Mouse (Mus musculus) midbrain, embryonic 11.5 days (tissue): ENCODE results near the gene Kif26b. TPM values are rescaled to one million over a fixed set of nuclear protein-coding genes. Genes with fewer than 3 reads are reported as not detected.

Experiments used
- ATAC-seq: fragments of 200-750 bp; cut with Nextera tagmentation; 2 replicates; pipeline ENCODE4 v1.8.0; 2017; ENCODE audit warnings: moderate TSS enrichment, moderate library complexity; ENCODE audit not compliant: low FRiP score
- DNase-seq: peaks from one replicate; pipeline ENCODE4 v3.0.0; 2015; ENCODE audit warnings: low spot score; ENCODE audit errors: missing footprints
- H3K27ac ChIP-seq: fragments of 300-500 bp; sonication (generic); 2 replicates; pipeline ENCODE4 v1.5.1; 2014; ENCODE audit warnings: low read depth, low read length
- H3K27me3 ChIP-seq: fragments of 300-500 bp; sonication (generic); 2 replicates; pipeline ENCODE4 v1.6.1; 2014; ENCODE audit warnings: mild to moderate bottlenecking, low read length, moderate library complexity, mixed read lengths; ENCODE audit not compliant: control insufficient read depth, insufficient read depth
- H3K36me3 ChIP-seq: fragments of 300-500 bp; sonication (generic); 2 replicates; pipeline ENCODE4 v1.6.1; 2014; ENCODE audit warnings: mild to moderate bottlenecking, low read length, moderate library complexity, mixed read lengths; ENCODE audit not compliant: control insufficient read depth, insufficient read depth
- H3K4me1 ChIP-seq: fragments of 300-500 bp; sonication (generic); 2 replicates; pipeline ENCODE4 v1.6.1; 2014; ENCODE audit warnings: low read length; ENCODE audit not compliant: control insufficient read depth, insufficient read depth
- H3K4me2 ChIP-seq: fragments of 300-500 bp; sonication (generic); 2 replicates; pipeline ENCODE4 v1.6.1; 2014; ENCODE audit warnings: mild to moderate bottlenecking, moderate library complexity
- H3K4me3 ChIP-seq: fragments of 300-500 bp; sonication (generic); 2 replicates; pipeline ENCODE4 v1.5.1; 2014; ENCODE audit warnings: low read depth, low read length
- H3K9ac ChIP-seq: fragments of 300-500 bp; sonication (generic); 2 replicates; pipeline ENCODE4 v1.6.1; 2014; ENCODE audit warnings: low read length
- H3K9me3 ChIP-seq: fragments of 300-500 bp; sonication (generic); 2 replicates; pipeline ENCODE4 v1.6.1; 2016; ENCODE audit warnings: low read length; ENCODE audit not compliant: control insufficient read depth
- WGBS: fragments of 180-500 bp; shearing (Covaris S2); extraction: QIAGEN DNeasy Blood & Tissue Kit; methylation state at CpG from one replicate; pipeline ENCODE4 v1.1.7; 2014; 5-methylcytosine and 5-hydroxymethylcytosine counted together
- polyA plus RNA-seq: library from polyadenylated mRNA; unstranded; fragments of >200 nt; fragmentation: Nextera tagmentation; extraction: Ambion mirVana; gene quantifications from 2 replicates; pipeline ENCODE4 v1.2.1, GENCODE M21; 2014

Gene Kif26b
- polyA plus RNA-seq, 1 experiment from 2014 or later, result 3.3 TPM

DNA sequence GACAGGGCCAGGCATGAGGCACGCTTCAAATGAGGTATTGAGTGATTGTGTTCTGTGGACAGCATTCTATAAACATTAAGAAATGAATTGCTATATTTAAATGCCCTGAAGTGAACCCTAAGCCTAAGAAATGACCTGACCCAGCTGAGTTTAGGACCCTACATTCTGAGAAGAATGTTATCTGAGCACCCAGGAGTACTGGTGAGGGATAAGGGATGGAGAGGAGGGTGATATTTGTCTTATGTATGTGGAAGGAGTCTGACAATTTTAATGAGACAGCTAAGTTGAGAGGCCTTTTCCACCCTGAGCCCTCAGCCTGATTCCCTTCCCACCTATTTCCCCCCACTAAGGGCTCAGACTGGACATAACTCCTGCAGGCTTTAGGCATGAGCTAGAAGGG, 179.4 kb downstream of the Kif26b start:
- H3K9me3 ChIP-seq, result no peaks in the 10 kb centered on the region
- no peak overlapping the region for H3K4me2 ChIP-seq
- peaks cover 2% of the 10 kb centered on the region; the same call in 1 of the 2 replicates for H3K4me1 ChIP-seq
- no peak overlapping the region for H3K27ac ChIP-seq
- WGBS, result 93% methylated on average over 1 of the region's 1 CpGs
- H3K36me3 ChIP-seq, result no peaks in the 10 kb centered on the region
- DNase-seq (no peak), ATAC-seq (no peak)
- no peak overlapping the region for H3K4me3 ChIP-seq
- no peak overlapping the region for H3K9ac ChIP-seq
- H3K27me3 ChIP-seq, result no peaks in the 10 kb centered on the region

DNA sequence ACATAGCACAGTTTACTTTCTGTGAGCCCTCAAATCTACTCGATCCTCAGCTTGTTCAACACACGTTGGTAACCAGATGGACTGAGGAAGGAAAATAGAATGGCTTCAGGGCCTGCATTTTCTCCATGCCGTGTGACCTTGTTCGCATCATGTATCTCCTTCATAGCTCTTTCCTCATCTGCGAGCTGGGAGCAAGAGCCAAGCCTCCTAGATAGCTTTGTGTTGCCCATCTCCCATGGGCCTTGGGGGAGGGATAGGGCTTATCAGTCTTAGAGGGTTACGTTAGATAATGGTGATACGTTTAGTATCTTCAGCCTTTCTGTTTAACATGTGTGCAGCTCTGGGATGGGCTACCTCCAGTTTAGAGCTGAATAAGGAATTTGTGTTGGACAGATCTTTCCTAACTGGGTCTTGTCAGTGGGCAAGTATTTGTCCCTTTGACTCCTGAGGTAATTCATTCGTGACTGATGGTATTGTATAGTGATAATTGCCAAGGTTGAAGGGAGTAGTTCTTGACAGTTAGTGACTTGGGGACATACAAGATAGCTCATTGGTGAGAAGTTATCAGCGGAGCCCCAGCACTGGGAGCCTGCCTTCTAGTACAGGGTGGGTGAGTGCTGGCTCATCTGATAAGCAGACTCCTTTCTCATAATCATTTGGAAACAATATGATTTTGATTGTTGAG, 183.4 kb downstream of the Kif26b start:
- Histone ChIP-seq H3K36me3 (no peaks in the 10 kb centered on the region), H3K4me3 (no peak overlapping the region), H3K9me3 (no peaks in the 10 kb centered on the region), H3K4me1 (no peaks in the 10 kb centered on the region), H3K27ac (no peak overlapping the region), H3K4me2 (no peak overlapping the region), H3K27me3 (no peaks in the 10 kb centered on the region), H3K9ac (no peak overlapping the region)
- ATAC-seq, result no peak
- 82% methylated on average over 9 of the region's 9 CpGs for WGBS
- DNase-seq, result no peak

DNA sequence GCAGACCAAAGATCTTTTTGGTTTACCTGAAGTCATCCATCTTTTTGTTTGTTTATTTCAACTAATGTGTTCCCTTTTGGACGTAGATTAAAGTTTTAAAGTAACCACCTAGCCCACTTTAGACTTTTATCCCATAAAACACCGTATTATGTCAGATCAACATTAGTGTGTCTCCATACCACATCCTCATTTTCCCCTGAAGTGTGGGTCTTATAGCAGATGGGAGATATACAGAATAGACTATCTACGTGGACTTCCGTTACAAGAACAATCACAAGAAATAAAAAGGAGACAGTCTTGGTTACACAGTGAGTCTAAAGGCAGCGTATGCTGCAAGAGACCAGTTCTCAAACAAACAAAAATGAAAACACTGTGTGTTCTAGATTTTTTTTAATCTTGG, 185.3 kb downstream of the Kif26b start:
- H3K9ac ChIP-seq, result no peak overlapping the region
- WGBS, result 94% methylated on average over 5 of the region's 5 CpGs
- no peaks in the 10 kb centered on the region for H3K4me1 ChIP-seq
- DNase-seq (no peak), ATAC-seq (no peak)
- no peaks in the 10 kb centered on the region for H3K27me3 ChIP-seq
- no peak overlapping the region for H3K27ac ChIP-seq
- H3K36me3 ChIP-seq, result no peaks in the 10 kb centered on the region
- no peaks in the 10 kb centered on the region for H3K9me3 ChIP-seq
- H3K4me3 ChIP-seq, result no peak overlapping the region
- H3K4me2 ChIP-seq, result no peak overlapping the region

DNA sequence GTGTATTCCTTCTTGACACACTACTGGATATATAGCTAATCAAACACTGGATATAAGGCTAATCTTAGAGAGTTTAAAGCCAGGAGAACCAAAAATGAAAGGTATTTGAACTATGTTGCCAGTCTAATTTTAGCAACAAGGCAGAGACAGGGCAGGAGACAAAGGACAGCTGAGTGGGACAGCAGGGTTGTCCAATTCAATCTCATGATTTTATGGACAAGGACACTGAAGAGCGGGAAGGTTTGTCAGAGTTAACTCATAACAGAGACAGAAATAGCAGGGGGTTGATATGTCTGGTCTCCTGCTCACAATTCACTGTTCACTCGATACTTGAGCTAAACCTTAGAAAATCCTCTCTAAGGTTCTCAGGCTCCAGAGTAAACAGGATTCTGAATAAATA, 187.5 kb downstream of the Kif26b start:
- Histone ChIP-seq H3K36me3 (no peaks in the 10 kb centered on the region), H3K4me1 (no peaks in the 10 kb centered on the region), H3K4me2 (no peak overlapping the region), H3K27ac (no peak overlapping the region), H3K9ac (no peak overlapping the region), H3K4me3 (no peak overlapping the region), H3K9me3 (no peaks in the 10 kb centered on the region), H3K27me3 (no peaks in the 10 kb centered on the region)
- WGBS, result 66% methylated on average over 2 of the region's 2 CpGs
- DNase-seq, result no peak
- no peak for ATAC-seq

DNA sequence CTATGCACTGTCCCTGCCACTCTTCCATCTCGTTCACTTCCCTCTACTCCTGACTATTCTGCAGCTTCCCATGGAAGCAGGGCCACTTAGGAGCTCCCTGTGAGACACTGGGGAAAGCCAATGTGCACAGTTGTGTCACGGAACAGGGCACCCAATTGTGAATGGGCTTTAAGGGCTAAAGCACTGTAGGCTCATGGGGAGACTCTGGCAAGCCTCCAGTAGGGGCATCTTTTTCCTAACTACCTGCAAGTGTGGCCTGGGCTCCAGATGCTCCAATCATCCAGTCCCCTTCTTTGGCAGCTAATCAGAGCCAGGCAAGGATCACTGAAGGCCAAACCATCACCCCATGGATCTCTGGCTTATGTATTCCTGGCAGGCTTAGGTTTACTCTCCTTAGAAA, 191.9 kb downstream of the Kif26b start:
- Histone ChIP-seq H3K4me1 (no peaks in the 10 kb centered on the region; the same call in 1 of the 2 replicates), H3K4me2 (no peak overlapping the region), H3K4me3 (no peak overlapping the region), H3K36me3 (no peaks in the 10 kb centered on the region), H3K9ac (no peak overlapping the region), H3K27ac (no peak overlapping the region), H3K9me3 (no peaks in the 10 kb centered on the region), H3K27me3 (no peaks in the 10 kb centered on the region)
- no peak for DNase-seq
- 81% methylated on average over 2 of the region's 2 CpGs for WGBS
- ATAC-seq, result no peak

DNA sequence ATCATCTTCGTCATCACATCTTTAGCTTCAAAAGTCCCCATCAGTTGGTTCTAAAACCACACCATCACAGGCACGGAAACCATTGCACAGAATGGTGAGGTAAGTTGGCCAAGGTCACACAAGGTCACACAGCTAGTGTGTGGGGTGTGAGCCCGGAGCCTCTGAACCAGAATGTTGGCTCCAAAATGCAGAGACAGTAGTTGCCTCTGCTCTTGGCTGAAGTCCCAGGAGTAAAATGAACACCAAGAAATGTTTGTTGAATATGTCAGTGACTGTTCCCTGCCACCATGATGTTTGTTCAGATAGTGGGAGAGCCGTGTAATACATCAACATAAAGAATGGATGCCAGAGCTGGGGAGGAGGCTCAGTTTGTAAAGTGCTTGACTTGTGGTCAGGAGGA, 193.9 kb downstream of the Kif26b start:
- ATAC-seq (no peak), DNase-seq (no peak)
- no peaks in the 10 kb centered on the region for H3K9me3 ChIP-seq
- H3K9ac ChIP-seq, result no peak overlapping the region
- H3K4me1 ChIP-seq, result no peaks in the 10 kb centered on the region; the same call in 1 of the 2 replicates
- no peak overlapping the region for H3K27ac ChIP-seq
- H3K4me3 ChIP-seq, result no peak overlapping the region
- WGBS, result 88% methylated on average over 4 of the region's 4 CpGs
- H3K4me2 ChIP-seq, result no peak overlapping the region
- no peaks in the 10 kb centered on the region for H3K27me3 ChIP-seq
- H3K36me3 ChIP-seq, result no peaks in the 10 kb centered on the region

DNA sequence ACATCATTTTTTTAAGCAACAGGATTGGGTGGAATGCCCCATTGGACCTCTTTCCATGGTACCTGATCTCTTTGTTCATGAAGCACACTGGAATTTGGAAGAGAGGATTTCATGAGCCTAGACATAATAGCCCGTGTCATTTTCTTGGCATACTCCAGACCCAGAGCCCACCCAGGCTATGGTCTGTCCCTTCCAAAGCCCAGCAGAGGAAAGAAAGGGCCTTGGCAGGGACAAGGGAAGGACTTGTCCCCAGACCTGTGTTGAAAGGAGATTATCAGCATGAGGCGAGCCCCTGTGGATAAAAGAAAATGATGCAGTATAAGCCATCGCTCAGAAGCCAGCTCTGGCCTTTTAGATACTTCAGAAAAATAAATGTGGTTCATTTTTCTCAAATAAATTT, 196.6 kb downstream of the Kif26b start:
- no peak overlapping the region for H3K27ac ChIP-seq
- H3K9ac ChIP-seq, result no peak overlapping the region
- H3K27me3 ChIP-seq, result no peaks in the 10 kb centered on the region
- no peaks in the 10 kb centered on the region for H3K9me3 ChIP-seq
- ATAC-seq, result no peak
- no peaks in the 10 kb centered on the region; the same call in 1 of the 2 replicates for H3K4me1 ChIP-seq
- H3K4me2 ChIP-seq, result no peak overlapping the region
- H3K4me3 ChIP-seq, result no peak overlapping the region
- 46% methylated on average over 3 of the region's 3 CpGs for WGBS
- H3K36me3 ChIP-seq, result no peaks in the 10 kb centered on the region
- no peak for DNase-seq

DNA sequence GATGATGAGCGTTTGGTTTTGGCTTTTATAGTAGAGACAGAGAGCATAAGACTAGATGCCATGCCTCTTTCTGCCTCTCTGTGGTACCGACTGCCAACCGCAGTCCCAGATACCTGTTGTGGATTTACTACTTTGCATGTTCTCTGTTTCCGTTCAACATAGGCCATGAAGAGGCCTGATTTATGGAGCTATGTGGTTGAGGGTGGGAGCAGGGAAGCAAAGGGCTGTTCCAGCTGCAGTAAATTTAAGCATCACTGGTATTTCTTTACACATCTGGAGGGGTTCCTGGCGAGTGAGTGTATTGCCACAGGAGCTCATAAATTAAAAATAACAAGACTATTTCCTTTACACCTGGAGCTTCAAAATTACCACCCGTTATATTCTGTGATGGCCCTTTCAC, 199.3 kb downstream of the Kif26b start:
- WGBS, result 89% methylated on average over 6 of the region's 6 CpGs
- DNase-seq (no peak), ATAC-seq (no peak)
- H3K27me3 ChIP-seq, result no peaks in the 10 kb centered on the region
- no peaks in the 10 kb centered on the region; the same call in 1 of the 2 replicates for H3K4me1 ChIP-seq
- no peak overlapping the region for H3K27ac ChIP-seq
- H3K4me3 ChIP-seq, result no peak overlapping the region
- no peak overlapping the region for H3K4me2 ChIP-seq
- no peak overlapping the region for H3K9ac ChIP-seq
- no peaks in the 10 kb centered on the region for H3K9me3 ChIP-seq
- no peaks in the 10 kb centered on the region for H3K36me3 ChIP-seq

DNA sequence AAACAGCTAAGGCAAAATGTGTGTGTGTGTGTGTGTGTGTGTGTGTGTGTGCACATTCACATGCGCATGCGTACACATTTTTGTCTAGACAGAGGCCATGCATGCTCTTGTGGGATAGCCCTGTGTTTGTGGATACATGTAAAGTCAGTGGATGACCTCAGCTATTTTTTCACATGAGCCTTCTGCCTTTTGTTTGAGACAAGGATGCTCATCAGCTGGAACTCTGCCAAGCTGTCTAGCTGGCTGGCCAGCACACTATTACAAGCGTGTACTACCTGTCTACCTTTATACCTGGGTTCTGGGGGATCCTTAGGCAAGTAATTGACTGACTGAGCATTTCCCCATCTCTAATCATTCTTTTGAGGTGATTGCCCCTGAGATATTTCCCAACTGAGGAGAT, 201.3 kb downstream of the Kif26b start:
- no peak overlapping the region for H3K9ac ChIP-seq
- no peaks in the 10 kb centered on the region for H3K9me3 ChIP-seq
- no peaks in the 10 kb centered on the region; the same call in 1 of the 2 replicates for H3K4me1 ChIP-seq
- no peak overlapping the region for H3K27ac ChIP-seq
- 96% methylated on average over 3 of the region's 3 CpGs for WGBS
- no peak overlapping the region for H3K4me2 ChIP-seq
- H3K36me3 ChIP-seq, result no peaks in the 10 kb centered on the region
- H3K27me3 ChIP-seq, result no peaks in the 10 kb centered on the region
- H3K4me3 ChIP-seq, result no peak overlapping the region
- DNase-seq (peak; percentile 54), ATAC-seq (no peak)
